Mouse (Mus musculus): ENCODE measurements around the gene Adamts1.

Gene Adamts1

DNA sequence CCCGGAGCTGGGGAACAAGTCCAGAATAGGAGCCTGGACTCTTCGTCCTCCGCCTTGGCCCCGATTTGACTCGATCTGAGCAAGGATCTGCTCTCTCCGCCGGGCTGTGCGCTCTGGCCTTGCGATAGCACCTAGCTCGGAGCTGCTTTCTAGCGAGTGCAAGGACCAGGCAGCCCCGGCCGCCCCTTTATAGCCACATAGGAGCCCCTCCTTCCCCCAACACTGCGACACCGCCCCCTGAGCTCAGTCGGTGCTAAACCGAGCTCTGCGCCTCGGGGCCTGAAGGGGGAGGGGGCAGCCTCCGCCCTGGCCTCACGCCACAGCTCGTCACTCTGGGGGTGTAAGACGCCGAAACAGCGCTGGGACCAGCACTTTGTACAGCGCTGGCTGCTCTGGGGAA, at the start of gene Adamts1:
TSS of gene Adamts1 (minus strand) at position 160 of the 400 bp plus-strand sequence.
- peak; percentile 88 for DNase-seq (ENCODE audit: low spot score)

DNA sequence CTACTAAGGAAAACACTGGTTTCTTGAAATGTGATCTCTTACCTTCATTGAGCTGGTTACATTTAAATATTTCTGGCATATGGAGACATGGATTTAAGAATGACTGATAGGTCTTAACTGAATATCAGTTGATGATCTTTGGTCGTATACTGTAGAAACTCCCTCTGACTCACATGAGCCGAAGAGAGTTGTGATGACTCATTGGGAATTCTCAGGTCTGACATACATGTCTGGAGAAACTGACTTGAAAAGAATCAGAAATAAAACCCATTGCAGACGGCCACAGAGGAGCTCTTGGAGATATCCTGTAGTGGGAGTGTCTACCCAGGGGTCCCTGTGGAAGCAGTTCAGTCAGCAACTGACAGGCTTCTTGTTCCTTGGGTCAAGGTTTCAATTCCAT, 24.2 kb upstream of the Adamts1 start:
- DNase-seq (ENCODE audit: low spot score): no peak

- DNase-seq (ENCODE audit: low spot score): no peak
Measured at GRCm38 (mm10) chr16:85822330-85822916, 19.5 kb upstream of the Adamts1 start.

- DNase-seq (ENCODE audit: low spot score): no peak
Measured at GRCm38 (mm10) chr16:85819808-85820458, 17.0 kb upstream of the Adamts1 start.

- DNase-seq (ENCODE audit: low spot score): no peak
Measured at GRCm38 (mm10) chr16:85814116-85814515, 11.2 kb upstream of the Adamts1 start.

GRCm38 (mm10) chr16:85807626-85808025, 4.7 kb upstream of the Adamts1 start:
- no peak for DNase-seq (ENCODE audit: low spot score)

- DNase-seq (ENCODE audit: low spot score): no peak
Measured at GRCm38 (mm10) chr16:85807072-85807471, 4.2 kb upstream of the Adamts1 start.

DNA sequence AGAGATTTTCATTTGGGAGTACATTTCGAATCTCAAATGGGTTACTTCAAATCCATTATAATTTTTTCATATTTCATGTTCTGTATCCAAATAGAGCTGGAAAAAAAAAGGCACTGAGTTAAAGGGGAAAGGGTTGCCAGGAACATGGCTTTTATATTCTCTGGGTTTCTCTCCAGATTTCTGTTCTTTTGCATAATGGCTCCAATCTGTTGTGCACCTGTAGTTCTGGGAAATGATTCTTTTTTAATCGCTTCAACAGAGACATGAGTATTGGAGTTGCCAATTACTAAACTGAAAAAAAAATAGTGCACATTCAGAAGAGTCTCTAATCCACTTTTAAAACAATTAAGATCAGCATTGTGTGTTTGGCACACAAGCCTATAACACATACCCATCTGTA, 2.7 kb upstream of the Adamts1 start:
- DNase-seq (ENCODE audit: low spot score): no peak

GRCm38 (mm10) chr16:85803613-85804551, 969 bp upstream of the Adamts1 start:
- peak; percentile 82 for DNase-seq (ENCODE audit: low spot score)

DNA sequence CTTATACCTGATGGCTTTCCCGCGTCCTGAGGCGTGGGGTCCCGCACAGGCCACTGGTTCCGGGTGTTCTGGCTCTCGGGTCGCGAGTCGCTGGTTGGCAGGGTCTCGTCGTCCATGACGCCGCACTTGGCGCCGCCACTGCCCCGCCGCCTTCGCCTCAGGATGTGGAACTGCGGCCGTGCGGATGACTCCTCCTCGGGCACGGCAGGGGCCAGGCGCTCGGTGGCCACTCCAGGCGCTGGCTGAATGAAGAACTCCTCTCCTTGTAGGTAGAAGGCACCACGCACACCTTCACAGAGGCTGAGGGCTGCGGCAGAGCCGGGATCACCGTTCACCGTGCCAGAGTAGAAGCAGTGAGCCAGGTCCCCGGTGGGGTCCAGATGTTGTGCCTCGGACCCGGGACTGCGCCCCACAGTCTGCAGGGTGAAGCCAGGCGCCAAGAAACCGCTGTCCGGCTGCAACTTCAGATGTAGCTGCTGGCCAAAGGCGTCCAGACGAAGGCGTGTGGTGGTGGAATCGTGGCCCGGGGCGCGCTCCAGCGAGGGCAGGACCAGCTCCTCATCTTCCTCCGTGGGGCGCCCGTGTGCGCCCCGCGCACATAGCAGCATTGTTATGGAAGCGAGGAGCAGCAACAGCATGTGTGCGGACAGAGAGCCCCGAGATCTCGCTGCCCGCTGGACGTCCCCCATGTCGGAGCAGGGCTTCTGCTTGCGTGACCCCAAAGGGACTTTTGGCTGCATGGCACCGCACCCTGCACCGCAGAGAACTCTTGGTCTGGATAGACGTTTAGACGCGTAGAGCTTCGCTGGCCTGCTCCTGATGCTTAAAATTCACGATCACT, 722 bp downstream of the Adamts1 start:
- DNase-seq (ENCODE audit: low spot score): no peak

DNA sequence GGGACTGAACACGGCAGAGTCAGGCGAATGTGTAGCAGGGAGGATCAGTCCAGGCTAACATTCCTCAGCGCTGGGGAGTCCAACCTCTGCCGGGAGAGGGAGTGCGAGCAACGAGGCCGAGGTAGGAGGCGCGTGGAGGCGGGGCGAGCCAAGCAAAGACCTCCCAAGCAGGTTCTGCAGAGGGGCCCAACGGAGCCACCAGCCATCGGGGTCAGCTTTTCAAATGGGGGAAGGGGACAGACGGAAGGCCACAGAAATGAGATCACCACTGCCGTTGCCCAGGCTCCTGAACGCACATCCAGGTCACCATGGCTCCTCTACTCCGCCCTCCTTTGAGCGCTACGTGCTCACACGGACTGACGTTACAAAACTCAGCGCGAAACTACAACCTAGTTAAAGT, 1.7 kb downstream of the Adamts1 start:
- peak; percentile 68 for DNase-seq (ENCODE audit: low spot score)

DNA sequence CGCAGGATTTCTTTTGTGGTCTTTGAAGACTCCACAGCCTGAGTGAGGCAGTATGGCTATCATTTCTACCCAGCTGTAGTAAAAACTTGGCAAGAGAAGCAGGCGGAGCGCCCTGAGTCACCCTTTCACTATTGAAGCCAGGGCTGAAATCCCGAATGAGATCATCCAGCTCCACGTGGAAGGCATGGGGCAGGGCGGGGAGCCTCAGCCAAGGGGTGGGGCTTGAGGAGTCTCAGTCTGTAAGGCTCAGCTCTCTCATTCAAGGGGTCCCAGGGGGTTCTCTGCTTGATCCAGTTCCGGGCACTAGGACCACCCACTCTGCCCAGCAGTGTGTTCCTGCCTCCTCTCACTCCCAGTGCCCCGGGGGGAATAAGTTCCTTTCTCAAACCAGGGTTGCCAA, 2.2 kb downstream of the Adamts1 start:
- peak; percentile 88 for DNase-seq (ENCODE audit: low spot score)

GRCm38 (mm10) chr16:85799971-85800370, 2.9 kb downstream of the Adamts1 start:
- no peak for DNase-seq (ENCODE audit: low spot score)

DNA sequence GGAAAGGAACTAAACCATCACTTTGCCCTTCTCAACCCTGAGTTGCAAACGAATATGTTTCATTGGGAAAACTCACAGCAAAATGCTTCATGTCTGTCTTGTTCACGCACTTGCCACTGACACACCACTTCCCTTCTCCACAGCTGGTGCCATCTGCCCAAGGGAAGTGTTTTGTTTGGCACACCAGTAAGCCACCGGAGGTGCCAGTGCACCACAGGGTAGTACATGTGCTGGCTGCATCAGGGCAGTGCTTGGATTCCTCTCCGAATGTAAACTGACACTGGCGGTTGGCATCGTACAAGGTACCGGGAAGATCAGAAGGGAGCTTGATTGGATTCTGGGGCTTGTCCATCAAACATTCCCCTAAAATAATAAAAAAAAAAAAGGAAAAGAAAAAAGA, 4.6 kb downstream of the Adamts1 start:
- DNase-seq (ENCODE audit: low spot score): no peak

- DNase-seq (ENCODE audit: low spot score): no peak
Measured at GRCm38 (mm10) chr16:85797161-85797560, 5.8 kb downstream of the Adamts1 start.

GRCm38 (mm10) chr16:85795731-85796130, 7.2 kb downstream of the Adamts1 start:
- no peak for DNase-seq (ENCODE audit: low spot score)

- no peak for DNase-seq (ENCODE audit: low spot score)
Measured at GRCm38 (mm10) chr16:85793166-85793830, 9.6 kb downstream of the Adamts1 start.

DNA sequence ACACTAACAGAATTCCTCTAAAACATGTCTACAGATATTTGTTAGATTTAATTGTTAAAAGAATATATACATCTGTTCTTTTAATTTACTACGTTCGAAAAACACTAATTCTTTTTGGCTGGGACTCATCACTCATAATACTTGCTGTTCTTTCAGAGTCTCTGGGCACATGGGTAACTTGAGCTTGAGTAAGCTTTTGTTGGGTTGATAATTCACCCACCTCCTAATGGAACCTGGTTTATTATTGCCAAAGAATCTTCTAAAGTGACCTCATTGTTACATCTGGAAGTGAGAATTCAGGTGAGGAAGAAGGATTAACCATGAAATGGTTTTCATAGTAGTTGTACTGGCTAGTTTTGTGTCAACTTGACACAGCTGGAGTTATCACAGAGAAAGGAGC, 21.8 kb downstream of the Adamts1 start:
- no peak for DNase-seq (ENCODE audit: low spot score)

GRCm38 (mm10) chr16:85779775-85780174, 23.1 kb downstream of the Adamts1 start:
- no peak for DNase-seq (ENCODE audit: low spot score)

GRCm38 (mm10) chr16:85772272-85772671, 30.6 kb downstream of the Adamts1 start:
- no peak for DNase-seq (ENCODE audit: low spot score)

DNA sequence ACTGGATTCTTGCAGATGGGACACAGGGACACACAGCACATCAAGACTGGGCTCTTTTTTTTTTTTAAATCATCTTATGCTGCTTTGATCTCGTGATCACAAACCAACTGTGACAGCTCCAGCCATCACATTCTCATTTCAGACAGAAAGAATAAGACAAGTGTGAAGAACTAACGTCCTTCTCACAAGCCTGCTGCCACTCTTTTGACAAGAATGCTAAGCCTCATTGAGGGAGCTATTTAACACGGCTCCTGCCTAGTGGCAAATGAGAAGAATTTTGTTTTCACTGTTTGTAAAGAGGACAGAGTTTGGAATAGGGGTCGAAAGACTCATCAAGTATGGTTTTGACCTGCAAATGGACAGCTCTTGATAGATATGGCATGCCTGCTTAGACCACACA, 35.6 kb downstream of the Adamts1 start:
- DNase-seq (ENCODE audit: low spot score): no peak
